Mouse (Mus musculus): ENCODE results near the gene Spire2. TPM values are rescaled to one million over a fixed set of nuclear protein-coding genes. Genes with fewer than 3 reads are reported as not detected.

Gene Spire2
- polyA plus RNA-seq, 1 experiment from 2014 or later: 5.8 TPM

GRCm38 (mm10) chr8:123401936-123402335 is 69.4 kb downstream of the Spire2 start:
- no peak for DNase-seq (ENCODE audit: low spot score)
- Histone ChIP-seq H3K4me3 (no peak overlapping the region), H3K4me1 (peaks cover 10% of the 10 kb centered on the region; the same call in 1 of the 2 replicates), H3K27me3 (replicated peaks; ENCODE audit: low read depth, poor library complexity, severe bottlenecking) (no peaks in the 10 kb centered on the region), H3K27ac (replicated peaks) (no peak overlapping the region), H3K9me3 (no peaks in the 10 kb centered on the region), H3K36me3 (replicated peaks) (peaks cover 67% of the 10 kb centered on the region)
- 91% methylated on average over 9 of the region's 9 CpGs for WGBS

GRCm38 (mm10) chr8:123402730-123403326 is 70.3 kb downstream of the Spire2 start:
- H3K36me3 ChIP-seq (replicated peaks): peaks cover 58% of the 10 kb centered on the region
- 88% methylated on average over 9 of the region's 9 CpGs for WGBS
- H3K27ac ChIP-seq (replicated peaks): no peak overlapping the region
- H3K27me3 ChIP-seq (replicated peaks; ENCODE audit: low read depth, poor library complexity, severe bottlenecking): peaks cover 5% of the 10 kb centered on the region
- no peak for DNase-seq (ENCODE audit: low spot score)
- peaks cover 11% of the 10 kb centered on the region; the same call in 1 of the 2 replicates for H3K4me1 ChIP-seq
- H3K4me3 ChIP-seq: no peak overlapping the region
- H3K9me3 ChIP-seq: no peaks in the 10 kb centered on the region

DNA sequence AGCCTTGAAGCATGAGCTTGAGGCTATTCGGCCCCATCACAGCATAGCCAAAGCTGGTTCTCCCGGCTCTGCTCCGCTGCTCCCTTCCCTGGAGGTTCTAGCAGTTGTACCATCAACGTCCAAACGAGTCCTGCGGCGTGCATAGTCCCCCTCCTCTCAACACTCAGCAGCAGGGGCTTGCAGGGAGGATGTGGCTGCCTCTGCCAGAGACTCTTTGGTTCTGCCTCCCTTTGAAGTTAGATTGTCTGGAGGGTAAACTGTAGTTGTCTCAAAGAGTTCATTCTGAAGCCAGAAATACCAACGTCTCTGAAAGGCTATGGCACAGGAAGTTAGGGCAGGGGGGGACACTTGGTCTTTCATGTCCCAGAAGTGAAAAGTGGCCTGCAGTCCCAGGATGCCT is 72.0 kb downstream of the Spire2 start:
- Histone ChIP-seq H3K4me1 (peaks cover 17% of the 10 kb centered on the region), H3K9me3 (no peaks in the 10 kb centered on the region), H3K27ac (replicated peaks) (no peak overlapping the region), H3K4me3 (no peak overlapping the region), H3K36me3 (replicated peaks) (peaks cover 41% of the 10 kb centered on the region), H3K27me3 (replicated peaks; ENCODE audit: low read depth, poor library complexity, severe bottlenecking) (peaks cover 19% of the 10 kb centered on the region)
- WGBS: 32% methylated on average over 8 of the region's 8 CpGs
- DNase-seq (ENCODE audit: low spot score): no peak

DNA sequence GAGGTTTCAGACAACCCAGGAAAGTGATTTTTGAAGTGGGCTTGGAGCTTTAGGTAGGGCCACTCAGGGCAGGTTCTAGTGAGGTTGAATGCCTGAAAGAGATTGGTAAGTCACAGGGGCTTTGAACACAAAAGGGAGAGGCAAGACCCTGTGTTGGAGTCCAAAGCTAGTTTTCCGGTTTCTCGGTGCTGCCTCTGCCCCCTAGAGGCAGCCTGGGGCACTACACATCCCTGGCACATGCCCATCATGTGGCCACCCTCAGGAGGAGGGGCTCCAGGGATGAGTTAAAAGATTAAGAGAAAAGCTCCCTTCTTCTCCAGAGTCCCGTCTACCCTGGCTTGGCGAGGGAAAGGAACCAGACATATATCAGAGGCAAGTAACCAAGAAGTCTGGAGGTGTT is 74.3 kb downstream of the Spire2 start, which contains the start of gene Mc1r:
TSS of gene Mc1r (plus strand) at position 322 of the 400 bp plus-strand sequence.
- H3K9me3 ChIP-seq: no peaks in the 10 kb centered on the region
- no peak within 1 kb of the TSS for H3K27ac ChIP-seq (replicated peaks)
- DNase-seq (ENCODE audit: low spot score): peak; percentile 77
- H3K4me3 ChIP-seq: no peak within 1 kb of the TSS
- peaks cover 42% of the 10 kb centered on the region for H3K27me3 ChIP-seq (replicated peaks; ENCODE audit: low read depth, poor library complexity, severe bottlenecking)
- H3K36me3 ChIP-seq (replicated peaks): peaks cover 18% of the 10 kb centered on the region
- 8% methylated on average over 4 of the region's 4 CpGs for WGBS
- H3K4me1 ChIP-seq: peaks cover 39% of the 10 kb centered on the region

DNA sequence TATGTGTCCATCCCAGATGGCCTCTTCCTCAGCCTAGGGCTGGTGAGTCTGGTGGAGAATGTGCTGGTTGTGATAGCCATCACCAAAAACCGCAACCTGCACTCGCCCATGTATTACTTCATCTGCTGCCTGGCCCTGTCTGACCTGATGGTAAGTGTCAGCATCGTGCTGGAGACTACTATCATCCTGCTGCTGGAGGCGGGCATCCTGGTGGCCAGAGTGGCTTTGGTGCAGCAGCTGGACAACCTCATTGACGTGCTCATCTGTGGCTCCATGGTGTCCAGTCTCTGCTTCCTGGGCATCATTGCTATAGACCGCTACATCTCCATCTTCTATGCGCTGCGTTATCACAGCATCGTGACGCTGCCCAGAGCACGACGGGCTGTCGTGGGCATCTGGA is 75.1 kb downstream of the Spire2 start:
- Histone ChIP-seq H3K4me3 (no peak overlapping the region), H3K27ac (replicated peaks) (no peak overlapping the region), H3K4me1 (peaks cover 48% of the 10 kb centered on the region), H3K9me3 (no peaks in the 10 kb centered on the region), H3K27me3 (replicated peaks; ENCODE audit: low read depth, poor library complexity, severe bottlenecking) (peaks cover 50% of the 10 kb centered on the region), H3K36me3 (replicated peaks) (peaks cover 10% of the 10 kb centered on the region)
- no peak for DNase-seq (ENCODE audit: low spot score)
- 94% methylated on average over 13 of the region's 13 CpGs for WGBS

DNA sequence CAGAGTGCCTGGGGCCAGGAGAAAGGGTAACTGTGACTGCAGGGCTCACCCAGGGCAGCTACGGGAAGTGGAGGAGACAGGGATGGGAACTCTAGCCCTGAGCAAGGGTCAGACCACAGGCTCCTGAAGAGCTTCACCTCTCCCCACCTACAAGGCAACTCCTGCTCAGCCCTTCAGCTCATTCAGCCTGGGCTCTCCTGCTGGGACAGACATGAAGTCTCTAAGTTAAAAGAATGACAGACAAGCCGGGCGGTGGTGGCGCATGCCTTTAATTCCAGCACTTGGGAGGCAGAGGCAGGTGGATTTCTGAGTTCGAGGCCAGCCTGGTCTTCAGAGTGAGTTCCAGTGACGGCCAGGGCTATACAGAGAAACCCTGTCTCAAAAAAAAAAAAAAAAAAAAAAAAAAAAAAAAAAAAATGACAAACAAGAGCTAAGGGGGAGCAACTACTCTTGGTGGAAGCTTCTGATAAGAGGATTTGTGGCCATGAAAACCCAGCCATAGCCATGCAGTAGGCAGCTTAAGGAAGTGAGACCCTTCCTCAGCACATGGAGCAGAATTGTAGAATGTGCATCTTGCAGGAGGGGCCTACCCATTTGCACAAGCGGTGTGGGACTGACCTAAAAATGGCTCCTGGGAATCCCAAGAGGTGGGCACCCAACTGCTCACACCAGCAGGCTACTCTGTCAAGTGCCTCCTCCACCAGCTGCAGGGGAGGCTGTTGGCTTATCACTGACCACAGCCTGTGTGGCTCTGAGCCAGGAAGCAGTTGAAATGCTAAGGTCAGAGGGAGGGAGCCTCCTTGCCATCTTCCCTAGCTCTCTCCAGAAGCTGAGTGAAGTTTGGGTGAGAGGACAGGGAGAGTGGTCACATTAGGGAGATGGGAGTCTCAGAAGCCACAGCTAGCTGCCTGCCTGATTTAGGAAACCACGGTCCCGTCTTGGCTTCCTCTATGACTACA is 76.4 kb downstream of the Spire2 start:
- no peak for DNase-seq (ENCODE audit: low spot score)
- Histone ChIP-seq H3K36me3 (replicated peaks) (no peaks in the 10 kb centered on the region), H3K9me3 (no peaks in the 10 kb centered on the region), H3K4me1 (peaks cover 59% of the 10 kb centered on the region), H3K4me3 (peak overlapping the region; percentile 65; the same call in 1 of the 2 replicates), H3K27me3 (replicated peaks; ENCODE audit: low read depth, poor library complexity, severe bottlenecking) (peaks cover 63% of the 10 kb centered on the region), H3K27ac (replicated peaks) (no peak overlapping the region)
- WGBS: 72% methylated on average over 9 of the region's 9 CpGs

DNA sequence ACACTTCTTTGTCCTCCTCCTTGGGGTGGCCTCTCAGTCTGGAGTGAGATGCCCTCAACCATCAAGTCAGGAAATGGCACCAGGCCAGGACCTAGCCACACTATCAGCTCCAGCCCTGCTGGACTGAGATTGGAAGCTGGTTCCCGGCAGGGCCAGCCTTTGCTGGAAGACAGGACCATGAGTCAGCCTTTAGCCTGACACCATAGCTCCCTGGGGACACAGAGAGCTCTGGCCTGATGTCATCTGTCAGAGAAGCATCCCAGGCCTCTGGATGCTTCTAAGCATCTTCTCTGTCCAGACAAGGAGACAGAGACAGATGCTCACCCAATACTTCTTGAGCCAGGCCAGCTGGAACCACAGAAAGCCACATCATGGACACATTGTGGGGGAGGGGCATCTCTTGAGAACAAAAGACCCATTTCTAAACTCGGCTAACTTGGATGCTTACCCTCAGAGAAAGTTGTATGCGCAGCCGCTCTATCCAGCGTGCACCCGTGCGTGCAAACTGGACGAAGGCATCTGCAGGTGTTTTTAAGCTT is 77.6 kb downstream of the Spire2 start:
- H3K9me3 ChIP-seq: no peaks in the 10 kb centered on the region
- H3K27ac ChIP-seq (replicated peaks): peak overlapping the region; percentile 85
- peaks cover 67% of the 10 kb centered on the region for H3K27me3 ChIP-seq (replicated peaks; ENCODE audit: low read depth, poor library complexity, severe bottlenecking)
- peak overlapping the region; percentile 65 for H3K4me3 ChIP-seq
- H3K4me1 ChIP-seq: peaks cover 56% of the 10 kb centered on the region
- H3K36me3 ChIP-seq (replicated peaks): no peaks in the 10 kb centered on the region
- WGBS: 60% methylated on average over 8 of the region's 8 CpGs
- no peak for DNase-seq (ENCODE audit: low spot score)

DNA sequence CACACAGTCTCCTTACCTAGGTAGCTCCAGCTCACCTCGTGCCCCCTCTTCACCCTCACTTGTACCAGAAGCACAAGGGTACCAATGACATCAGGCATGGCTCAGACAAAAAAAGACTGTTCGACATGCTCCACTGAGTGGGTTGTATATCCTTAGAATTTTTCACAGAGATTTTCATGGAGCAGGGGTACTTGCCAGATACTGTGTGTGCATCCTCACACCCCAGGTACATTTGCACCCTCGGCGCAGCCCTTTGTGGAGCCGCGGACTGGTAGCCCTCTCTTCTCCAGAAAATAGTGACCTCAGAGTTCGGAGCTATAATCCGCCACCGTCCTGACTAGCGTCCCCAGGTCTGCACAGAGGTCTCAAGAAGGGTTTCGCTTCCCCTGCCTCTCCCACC is 78.3 kb downstream of the Spire2 start:
- Histone ChIP-seq H3K36me3 (replicated peaks) (no peaks in the 10 kb centered on the region), H3K27me3 (replicated peaks; ENCODE audit: low read depth, poor library complexity, severe bottlenecking) (peaks cover 67% of the 10 kb centered on the region), H3K4me1 (peaks cover 56% of the 10 kb centered on the region), H3K9me3 (no peaks in the 10 kb centered on the region), H3K4me3 (peak overlapping the region; percentile 65), H3K27ac (replicated peaks) (peak overlapping the region; percentile 85)
- 6% methylated on average over 11 of the region's 11 CpGs for WGBS
- DNase-seq (ENCODE audit: low spot score): no peak

DNA sequence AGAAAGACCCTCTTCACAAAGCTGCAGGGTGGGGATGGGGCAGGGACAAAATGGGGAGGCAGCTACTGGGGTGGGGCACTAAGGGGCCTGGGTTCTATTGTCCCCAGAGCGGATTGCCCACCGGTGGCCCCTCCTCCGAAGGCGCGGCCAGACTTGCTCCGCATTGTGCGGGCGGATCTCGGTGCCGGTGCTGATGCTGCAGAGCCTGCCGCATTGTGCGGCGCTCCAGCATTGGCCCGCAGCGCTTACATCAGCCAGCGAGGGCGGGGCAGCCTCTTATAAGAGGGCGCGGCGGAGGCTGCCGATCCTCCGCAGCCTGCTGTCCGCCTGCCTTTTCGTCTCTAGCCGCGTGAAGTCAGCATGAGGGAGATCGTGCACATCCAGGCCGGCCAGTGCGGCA is 78.7 kb downstream of the Spire2 start, which contains the start of gene Tubb3:
TSS of gene Tubb3 (plus strand) at position 179 of the 400 bp plus-strand sequence.
- peaks cover 56% of the 10 kb centered on the region for H3K4me1 ChIP-seq
- 0% methylated on average over 29 of the region's 29 CpGs for WGBS
- peaks cover 67% of the 10 kb centered on the region for H3K27me3 ChIP-seq (replicated peaks; ENCODE audit: low read depth, poor library complexity, severe bottlenecking)

GRCm38 (mm10) chr8:123411781-123412327 is 79.3 kb downstream of the Spire2 start:
- H3K9me3 ChIP-seq: no peaks in the 10 kb centered on the region
- peaks cover 67% of the 10 kb centered on the region for H3K27me3 ChIP-seq (replicated peaks; ENCODE audit: low read depth, poor library complexity, severe bottlenecking)
- peak overlapping the region; percentile 65 for H3K4me3 ChIP-seq
- H3K27ac ChIP-seq (replicated peaks): peak overlapping the region; percentile 85
- no peaks in the 10 kb centered on the region for H3K36me3 ChIP-seq (replicated peaks)
- peaks cover 56% of the 10 kb centered on the region for H3K4me1 ChIP-seq
- WGBS: 7% methylated on average over 16 of the region's 16 CpGs
- no peak for DNase-seq (ENCODE audit: low spot score)

More for the DNA sequence above, 78.7 kb downstream of the Spire2 start, which contains the start of gene Tubb3:
- H3K4me3 ChIP-seq: peak within 1 kb of the TSS; percentile 65
- peak within 1 kb of the TSS; percentile 85 for H3K27ac ChIP-seq (replicated peaks)
- H3K36me3 ChIP-seq (replicated peaks): no peaks in the 10 kb centered on the region
- no peaks in the 10 kb centered on the region for H3K9me3 ChIP-seq
- peak; percentile 84 for DNase-seq (ENCODE audit: low spot score)

- peaks cover 64% of the 10 kb centered on the region for H3K27me3 ChIP-seq (replicated peaks; ENCODE audit: low read depth, poor library complexity, severe bottlenecking)
- no peaks in the 10 kb centered on the region for H3K36me3 ChIP-seq (replicated peaks)
- H3K27ac ChIP-seq (replicated peaks): peak overlapping the region; percentile 85; the same call in 1 of the 2 replicates
- DNase-seq (ENCODE audit: low spot score): peak; percentile 59
- no peaks in the 10 kb centered on the region for H3K9me3 ChIP-seq
- H3K4me1 ChIP-seq: peaks cover 54% of the 10 kb centered on the region
- peak overlapping the region; percentile 65 for H3K4me3 ChIP-seq
- 1% methylated on average over 12 of the region's 12 CpGs for WGBS
These were observed 80.2 kb downstream of the Spire2 start for GRCm38 (mm10) chr8:123412560-123413170.

GRCm38 (mm10) chr8:123414255-123414654 is 81.7 kb downstream of the Spire2 start:
- Histone ChIP-seq H3K27me3 (replicated peaks; ENCODE audit: low read depth, poor library complexity, severe bottlenecking) (peaks cover 51% of the 10 kb centered on the region), H3K4me1 (peaks cover 52% of the 10 kb centered on the region), H3K27ac (replicated peaks) (no peak overlapping the region), H3K36me3 (replicated peaks) (peaks cover 10% of the 10 kb centered on the region), H3K4me3 (peak overlapping the region; percentile 65), H3K9me3 (no peaks in the 10 kb centered on the region)
- 14% methylated on average over 9 of the region's 9 CpGs for WGBS
- peak; percentile 78 for DNase-seq (ENCODE audit: low spot score)
